Mouse (Mus musculus) midbrain, embryonic 14.5 days (tissue): Measurements from ENCODE around the gene Dnajc6. TPM values are rescaled to one million over a fixed set of nuclear protein-coding genes. Genes with fewer than 3 reads are reported as not detected.
A peak's percentile ranks its signal among the peaks of the same experiment; 100 is the strongest.

Source experiments
- ATAC-seq: fragments of 200-750 bp; cut with Nextera tagmentation; 2 replicates; pipeline ENCODE4 v1.8.0; 2017; ENCODE audit warnings: moderate number of reproducible peaks, moderate library complexity; ENCODE audit not compliant: low FRiP score, low TSS enrichment
- DNase-seq: peaks from one replicate; pipeline ENCODE4 v3.0.0-alpha.2; 2015
- H3K27ac ChIP-seq: fragments of 300-500 bp; sonication (generic); replicated peaks from 2 replicates; pipeline ENCODE4 v1.5.1; 2014; ENCODE audit warnings: mild to moderate bottlenecking, low read depth, low read length, moderate library complexity
- H3K27me3 ChIP-seq: fragments of 300-500 bp; sonication (generic); 2 replicates; pipeline ENCODE4 v1.6.1; 2014; ENCODE audit warnings: low read length, control low read depth, mixed read lengths; ENCODE audit not compliant: control insufficient read depth, insufficient read depth
- H3K36me3 ChIP-seq: fragments of 300-500 bp; sonication (generic); 2 replicates; pipeline ENCODE4 v1.6.1; 2014; ENCODE audit warnings: low read length, control low read depth; ENCODE audit not compliant: control insufficient read depth, insufficient read depth
- H3K4me1 ChIP-seq: fragments of 300-500 bp; sonication (generic); 2 replicates; pipeline ENCODE4 v1.6.1; 2014; ENCODE audit warnings: mild to moderate bottlenecking, antibody characterized with exemption, low read length, control low read depth; ENCODE audit not compliant: control insufficient read depth, insufficient read depth
- H3K4me2 ChIP-seq: fragments of 300-500 bp; sonication (generic); 2 replicates; pipeline ENCODE4 v1.6.1; 2014; ENCODE audit warnings: mild to moderate bottlenecking, low read length, moderate library complexity
- H3K4me3 ChIP-seq: fragments of 300-500 bp; sonication (generic); replicated peaks from 2 replicates; pipeline ENCODE4 v1.5.1; 2014; ENCODE audit warnings: low read depth, low read length
- H3K9ac ChIP-seq: fragments of 300-500 bp; sonication (generic); replicated peaks from 2 replicates; pipeline ENCODE4 v1.6.1; 2014; ENCODE audit warnings: mild to moderate bottlenecking, low read length, moderate library complexity
- H3K9me3 ChIP-seq: fragments of 300-500 bp; sonication (generic); 2 replicates; pipeline ENCODE4 v1.6.1; 2016; ENCODE audit warnings: low read length, control low read depth, mixed read lengths; ENCODE audit not compliant: control insufficient read depth
- WGBS: fragments of 180-500 bp; shearing (Covaris S2); extraction: QIAGEN DNeasy Blood & Tissue Kit; methylation state at CpG from one replicate; pipeline ENCODE4 v1.1.7; 2014; 5-methylcytosine and 5-hydroxymethylcytosine counted together
- polyA plus RNA-seq: library from polyadenylated mRNA; unstranded; fragments of >200 nt; fragmentation: Nextera tagmentation; extraction: Ambion mirVana; gene quantifications from 2 replicates; pipeline ENCODE4 v1.2.1, GENCODE M21; 2014

Gene Dnajc6
- polyA plus RNA-seq, 1 experiment from 2014 or later = 55.0 TPM

- H3K9me3 ChIP-seq = no peaks in the 10 kb centered on the region
- WGBS = 83% methylated on average over 4 of the region's 4 CpGs
- ATAC-seq = no peak
Observed at GRCm38 (mm10) chr4:101643216-101643615, 146.8 kb downstream of the Dnajc6 start.

GRCm38 (mm10) chr4:101646857-101647195 is 150.4 kb downstream of the Dnajc6 start:
- H3K4me1 ChIP-seq = peaks cover 18% of the 10 kb centered on the region
- under 1% methylated on average over 8 of the region's 8 CpGs for WGBS
- peak overlapping the region; percentile 71 for H3K4me3 ChIP-seq
- H3K27ac ChIP-seq = 0 out of 2 replicates have a peak overlapping the region, but pooled peaks have one; percentile 43
- no peak for DNase-seq
- H3K36me3 ChIP-seq = no peaks in the 10 kb centered on the region
- H3K9ac ChIP-seq = no peak overlapping the region; the same call in 1 of the 2 replicates
- no peaks in the 10 kb centered on the region for H3K9me3 ChIP-seq
- no peaks in the 10 kb centered on the region for H3K27me3 ChIP-seq
- no peak for ATAC-seq
- peak overlapping the region; percentile 57 for H3K4me2 ChIP-seq

More at GRCm38 (mm10) chr4:101643216-101643615, 146.8 kb downstream of the Dnajc6 start:
- DNase-seq = no peak
- peaks cover 24% of the 10 kb centered on the region for H3K36me3 ChIP-seq
- H3K27ac ChIP-seq = no peak overlapping the region
- no peak overlapping the region for H3K4me3 ChIP-seq
- no peaks in the 10 kb centered on the region for H3K27me3 ChIP-seq
- H3K4me1 ChIP-seq = 0 out of 2 replicates have a peak, but pooled peaks cover 5% of the 10 kb centered on the region
- no peak overlapping the region for H3K4me2 ChIP-seq
- no peak overlapping the region for H3K9ac ChIP-seq

- WGBS = under 1% methylated on average over 39 of the region's 39 CpGs
- Histone ChIP-seq H3K27me3 (no peaks in the 10 kb centered on the region), H3K4me2 (peak within 1 kb of the TSS; percentile 57), H3K9me3 (no peaks in the 10 kb centered on the region), H3K9ac (peak within 1 kb of the TSS; percentile 84), H3K4me3 (peak within 1 kb of the TSS; percentile 71), H3K4me1 (peaks cover 18% of the 10 kb centered on the region), H3K36me3 (no peaks in the 10 kb centered on the region), H3K27ac (peak within 1 kb of the TSS; percentile 90)
- DNase-seq = peak; percentile 98
- ATAC-seq = peak; percentile 98
Observed at GRCm38 (mm10) chr4:101647196-101647905, 150.9 kb downstream of the Dnajc6 start, which contains the start of gene Leprot. Gene Leprot, plus strand, starts transcription at chr4:101647718.

GRCm38 (mm10) chr4:101647976-101648642 is 151.7 kb downstream of the Dnajc6 start:
- Histone ChIP-seq H3K27ac (peak overlapping the region; percentile 90), H3K4me1 (peaks cover 18% of the 10 kb centered on the region), H3K36me3 (no peaks in the 10 kb centered on the region), H3K27me3 (no peaks in the 10 kb centered on the region), H3K9ac (peak overlapping the region; percentile 84), H3K4me3 (peak overlapping the region; percentile 71), H3K4me2 (peak overlapping the region; percentile 57), H3K9me3 (no peaks in the 10 kb centered on the region)
- ATAC-seq = no peak
- no peak for DNase-seq
- WGBS = under 1% methylated on average over 20 of the region's 20 CpGs

- WGBS = 95% methylated on average over 1 of the region's 1 CpGs
- peak overlapping the region; percentile 71 for H3K4me3 ChIP-seq
Observed at GRCm38 (mm10) chr4:101648745-101649144, 152.3 kb downstream of the Dnajc6 start.

GRCm38 (mm10) chr4:101650961-101651360 is 154.5 kb downstream of the Dnajc6 start:
- 91% methylated on average over 2 of the region's 2 CpGs for WGBS
- ATAC-seq = no peak

More at GRCm38 (mm10) chr4:101648745-101649144, 152.3 kb downstream of the Dnajc6 start:
- DNase-seq (no peak), ATAC-seq (no peak)
- no peaks in the 10 kb centered on the region for H3K27me3 ChIP-seq
- H3K4me2 ChIP-seq = peak overlapping the region; percentile 57
- H3K4me1 ChIP-seq = peaks cover 18% of the 10 kb centered on the region
- no peaks in the 10 kb centered on the region for H3K9me3 ChIP-seq
- no peak overlapping the region for H3K27ac ChIP-seq
- H3K36me3 ChIP-seq = 0 out of 2 replicates have a peak, but pooled peaks cover 1% of the 10 kb centered on the region
- no peak overlapping the region for H3K9ac ChIP-seq

GRCm38 (mm10) chr4:101654256-101654655 is 157.8 kb downstream of the Dnajc6 start:
- 94% methylated on average over 6 of the region's 6 CpGs for WGBS
- DNase-seq = no peak
- ATAC-seq = no peak
- peaks cover 4% of the 10 kb centered on the region for H3K4me1 ChIP-seq
- no peaks in the 10 kb centered on the region for H3K27me3 ChIP-seq
- peaks cover 11% of the 10 kb centered on the region for H3K36me3 ChIP-seq
- no peak overlapping the region for H3K9ac ChIP-seq
- no peak overlapping the region for H3K4me2 ChIP-seq
- H3K9me3 ChIP-seq = no peaks in the 10 kb centered on the region
- H3K27ac ChIP-seq = no peak overlapping the region
- no peak overlapping the region for H3K4me3 ChIP-seq

More at GRCm38 (mm10) chr4:101650961-101651360, 154.5 kb downstream of the Dnajc6 start:
- no peak overlapping the region for H3K27ac ChIP-seq
- H3K36me3 ChIP-seq = 0 out of 2 replicates have a peak, but pooled peaks cover 3% of the 10 kb centered on the region
- no peak overlapping the region for H3K4me3 ChIP-seq
- no peak for DNase-seq
- no peak overlapping the region for H3K9ac ChIP-seq
- H3K4me2 ChIP-seq = no peak overlapping the region
- no peaks in the 10 kb centered on the region for H3K9me3 ChIP-seq
- H3K27me3 ChIP-seq = no peaks in the 10 kb centered on the region
- H3K4me1 ChIP-seq = peaks cover 18% of the 10 kb centered on the region

GRCm38 (mm10) chr4:101654788-101655414 is 158.5 kb downstream of the Dnajc6 start:
- Histone ChIP-seq H3K36me3 (peaks cover 17% of the 10 kb centered on the region), H3K9me3 (no peaks in the 10 kb centered on the region), H3K9ac (no peak overlapping the region), H3K4me2 (no peak overlapping the region), H3K27me3 (no peaks in the 10 kb centered on the region), H3K4me3 (no peak overlapping the region), H3K27ac (no peak overlapping the region), H3K4me1 (no peaks in the 10 kb centered on the region)
- WGBS = 94% methylated on average over 4 of the region's 4 CpGs
- ATAC-seq (no peak), DNase-seq (no peak)
